Mouse (Mus musculus) embryonic fibroblast, embryonic 13.5 days (primary cell): Measurements from ENCODE around the gene Actrt2.

ENCODE experiments used
- CTCF ChIP-seq: IDR thresholded peaks from 2 replicates; pipeline ENCODE4 v1.5.1; 2011; ENCODE audit warnings: mild to moderate bottlenecking, control low read depth, low read length, moderate library complexity, borderline replicate concordance; ENCODE audit not compliant: insufficient read depth
- POLR2A ChIP-seq: IDR thresholded peaks from 2 replicates; pipeline ENCODE4 v1.6.1; 2011; ENCODE audit warnings: low read depth, mild to moderate bottlenecking, control low read depth, low read length, moderate library complexity

DNA sequence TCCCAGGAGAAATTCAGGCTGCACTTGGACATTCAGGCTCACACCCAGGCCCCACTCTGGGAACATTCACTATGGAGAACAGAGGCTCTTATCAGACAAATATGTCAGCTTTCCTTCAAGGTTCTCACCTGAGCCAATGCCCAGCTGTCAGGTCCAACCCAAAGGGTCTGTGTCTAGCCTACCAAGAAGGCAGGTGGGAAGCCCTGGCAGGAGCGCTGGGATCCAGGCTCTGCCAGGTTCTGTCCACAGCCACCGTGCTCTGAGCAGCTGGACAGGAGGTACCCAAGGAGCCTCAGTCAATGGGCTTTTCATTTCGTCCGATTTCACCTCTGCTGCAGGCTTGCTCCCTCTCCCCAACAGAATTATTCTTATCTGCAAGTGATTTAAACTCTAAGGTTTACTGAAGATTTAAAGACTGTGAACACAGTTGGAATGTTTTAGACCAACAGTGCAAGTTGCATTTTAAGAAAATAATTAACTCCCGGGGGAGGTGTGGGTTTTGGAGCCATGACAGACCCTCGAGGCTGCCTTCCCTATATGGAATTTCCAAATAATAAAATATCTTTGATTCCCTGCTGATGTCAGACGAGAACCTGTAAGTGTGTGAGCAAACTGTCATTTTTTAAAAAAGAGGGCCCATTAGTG lies 35.9 kb upstream of the Actrt2 start:
- TF ChIP-seq POLR2A (no peak), CTCF (no peak)
